Mouse (Mus musculus) neutrophil, adult 59 days (primary cell): ENCODE data around the gene Krt33a. TPM values are rescaled to one million over a fixed set of nuclear protein-coding genes. Genes with fewer than 3 reads are reported as not detected.

Source experiments
- total RNA-seq, 2 experiments: library from RNA; stranded (reverse); gene quantifications; 1 replicate in 1 of 2; 2 replicates in 1 of 2; pipeline ENCODE4 v1.2.4; 2023

Gene Krt33a
- not detected for total RNA-seq

DNA sequence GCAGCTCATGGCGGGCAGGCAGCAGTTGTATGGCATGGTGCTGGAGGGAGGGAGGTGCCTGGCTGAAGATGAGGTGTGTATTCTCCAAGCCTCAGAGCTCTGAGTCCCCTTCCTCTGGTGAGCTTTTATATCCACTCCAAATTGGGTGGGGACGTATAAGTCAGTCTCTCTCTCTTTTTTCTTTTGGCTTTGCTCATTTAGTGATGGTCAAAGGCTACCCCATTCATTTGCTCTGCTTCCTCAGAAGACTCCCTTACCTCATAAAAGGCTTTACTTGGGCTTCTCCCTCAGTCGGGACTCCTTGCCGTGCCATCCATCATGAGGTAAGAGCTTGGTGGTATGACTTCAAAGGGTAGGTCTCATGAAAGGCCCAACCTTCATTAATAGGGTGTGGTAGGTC is at the start of gene Krt33a:
TSS of gene Krt33a (minus strand) at position 101 of the 400 bp plus-strand sequence.

DNA sequence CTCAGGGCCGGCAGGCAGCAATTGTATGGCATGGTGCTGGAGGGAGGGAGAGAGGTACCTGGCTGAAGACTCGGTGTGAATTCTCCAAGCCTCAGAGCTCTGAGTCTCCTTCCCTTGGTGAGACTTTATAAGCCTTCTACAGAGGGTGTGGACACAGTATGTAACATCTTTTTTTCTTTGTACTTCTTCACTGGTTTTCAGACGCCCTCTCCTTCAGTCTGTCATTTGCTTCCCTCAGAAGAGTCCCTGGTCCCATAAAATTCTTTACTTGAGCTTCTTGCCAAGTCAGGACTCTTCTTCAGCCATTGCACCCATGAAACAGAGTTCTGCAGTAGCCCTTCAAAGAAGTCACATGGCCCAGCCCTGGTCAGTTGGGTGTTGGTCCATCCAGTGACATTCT is 34.4 kb upstream of the Krt33a start, which contains the start of gene Krt31:
TSS of gene Krt31 (minus strand) at position 101 of the 400 bp plus-strand sequence.

DNA sequence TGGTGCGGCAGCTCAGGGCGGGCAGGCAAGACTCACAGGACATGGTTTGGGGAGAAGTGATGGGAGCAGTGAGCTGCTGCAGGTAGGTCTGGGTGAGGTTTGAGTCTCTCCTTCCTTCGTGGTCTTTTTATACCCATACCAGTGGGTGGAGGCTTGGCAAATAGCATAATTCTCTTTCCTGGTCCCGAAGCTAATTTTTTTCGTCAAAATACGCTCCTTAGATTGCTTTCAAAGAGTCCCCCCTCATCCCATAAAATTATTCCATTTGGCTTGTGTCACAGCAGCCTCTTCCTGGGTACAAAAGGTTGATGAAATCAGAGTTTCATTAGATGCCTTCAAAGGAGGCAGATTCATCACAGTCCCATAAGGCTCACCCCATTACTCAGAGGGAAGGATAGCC is 25.4 kb upstream of the Krt33a start, which contains the start of gene Krt34:
TSS of gene Krt34 (minus strand) at position 101 of the 400 bp plus-strand sequence.

DNA sequence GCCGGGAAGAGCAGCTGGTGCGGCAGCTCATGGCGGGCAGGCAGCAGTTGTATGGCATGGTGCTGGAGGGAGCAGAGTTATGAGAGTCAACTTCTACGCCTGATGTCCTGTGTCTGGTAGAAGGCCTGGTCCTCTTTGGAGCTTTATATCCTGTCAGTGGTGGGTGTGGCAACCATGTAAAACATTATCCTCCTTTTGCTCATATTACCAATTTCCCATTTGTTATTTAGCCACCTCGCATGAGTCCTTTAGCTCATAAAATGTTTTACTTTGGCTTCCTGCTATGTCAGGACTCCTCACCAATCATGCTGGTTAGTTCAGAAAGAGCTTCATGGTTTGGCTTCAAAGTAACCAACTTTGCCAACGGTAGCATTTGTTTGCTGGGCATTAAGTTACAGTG is 13.8 kb upstream of the Krt33a start, which contains the start of gene Krt33b:
TSS of gene Krt33b (minus strand) at position 101 of the 400 bp plus-strand sequence.

DNA sequence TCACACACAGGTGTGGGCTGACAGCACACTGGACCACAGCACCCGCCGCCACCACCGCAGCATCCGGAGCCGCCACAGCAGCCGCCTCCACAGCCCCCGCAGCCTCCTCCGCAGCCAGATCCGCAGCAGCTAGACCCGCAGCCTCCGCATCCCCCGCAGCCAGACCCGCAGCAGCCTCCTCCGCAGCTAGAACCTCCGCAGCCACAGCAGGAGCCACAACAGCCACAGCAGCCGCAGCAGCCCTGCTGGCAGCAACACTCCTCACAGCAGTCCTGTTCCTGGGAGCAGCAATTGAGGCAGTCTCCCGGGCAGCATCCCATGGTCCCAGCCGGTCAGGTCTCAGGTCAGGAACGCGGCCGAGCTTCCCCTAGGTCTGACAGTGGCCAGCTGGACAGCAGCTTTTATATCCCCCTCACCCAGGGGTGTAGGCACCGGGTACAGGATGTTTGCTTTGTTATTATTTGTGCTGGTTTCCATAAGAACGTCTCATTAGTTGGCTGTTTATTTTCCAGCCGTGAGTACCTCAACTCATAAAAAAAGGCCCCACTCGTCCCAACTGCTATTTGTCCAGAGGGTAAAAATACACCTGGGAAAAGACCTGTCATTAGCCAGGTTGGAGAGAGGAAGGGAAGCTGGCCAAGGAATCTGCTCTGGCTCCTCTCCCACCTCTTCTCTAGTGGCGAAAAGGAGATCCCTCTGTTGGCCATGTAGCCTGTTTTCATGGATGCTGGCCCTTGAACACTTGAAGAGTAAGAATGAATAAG is 22.2 kb downstream of the Krt33a start, which contains the start of gene Krtap17-1:
TSS of gene Krtap17-1 (minus strand) at position 375 of the 764 bp plus-strand sequence.

DNA sequence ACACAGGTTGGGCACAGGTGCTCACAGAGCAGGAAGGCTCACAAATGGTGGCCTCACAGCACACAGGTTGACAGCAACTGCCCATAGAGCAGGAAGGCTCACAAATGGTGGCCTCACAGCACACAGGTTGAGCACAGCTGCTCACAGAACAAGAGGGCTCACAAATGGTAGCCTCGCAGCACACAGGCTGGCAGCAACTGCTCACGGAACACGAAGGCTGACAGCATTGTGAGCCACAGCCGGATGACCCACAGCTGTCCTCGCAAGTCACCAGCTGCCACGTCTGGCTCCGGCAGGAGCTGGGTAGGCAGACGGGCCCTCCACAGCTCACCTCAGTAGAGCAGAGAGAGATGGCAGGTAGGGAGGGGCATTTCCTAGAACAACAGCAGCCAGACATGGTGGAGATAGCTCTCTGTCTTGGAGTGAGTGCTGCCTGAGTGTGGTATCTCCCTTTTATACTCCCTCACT is 29.8 kb downstream of the Krt33a start, which contains the start of gene Krtap16-1:
TSS of gene Krtap16-1 (minus strand) at position 418 of the 468 bp plus-strand sequence.

DNA sequence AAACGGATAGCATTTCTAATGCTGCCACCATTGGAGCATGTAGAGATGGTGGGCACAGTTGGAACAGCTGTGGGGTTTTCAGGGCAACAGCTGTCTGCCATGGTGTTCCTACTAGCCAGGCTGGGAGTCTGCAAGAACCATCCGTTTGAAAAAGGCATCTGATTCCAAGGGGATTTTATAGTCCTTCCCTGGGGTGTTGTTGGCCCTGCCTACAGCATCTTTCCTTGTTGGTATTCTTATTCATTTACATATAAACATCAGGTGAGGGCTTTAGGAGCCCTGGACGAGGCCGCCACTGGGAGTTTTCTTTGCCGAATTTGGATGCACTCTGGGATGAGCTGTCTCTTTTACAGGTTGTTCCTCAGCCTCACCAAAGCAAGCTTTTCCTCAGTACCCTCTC is 37.1 kb downstream of the Krt33a start, which contains the start of gene Krtap29-1:
TSS of gene Krtap29-1 (minus strand) at position 101 of the 400 bp plus-strand sequence.

Other genes starting within 250 kb of the Krt33a start
- not detected for gene Gm11595, start 243.3 kb downstream of the Krt33a start, total RNA-seq
- not detected for gene Krtap4-8, start 235.5 kb downstream of the Krt33a start, total RNA-seq
- not detected for gene Krtap4-9, start 231.0 kb downstream of the Krt33a start, total RNA-seq
- not detected for gene Gm11596, start 222.7 kb downstream of the Krt33a start, total RNA-seq
- gene Gm11569, start 217.3 kb downstream of the Krt33a start, total RNA-seq: not detected
- gene Gm11554, start 211.8 kb downstream of the Krt33a start, total RNA-seq: not detected
- gene Krtap4-13, start 206.3 kb downstream of the Krt33a start, total RNA-seq: not detected
- not detected for gene Gm11564, start 200.5 kb downstream of the Krt33a start, total RNA-seq
- gene 2300003K06Rik, start 178.1 kb downstream of the Krt33a start, total RNA-seq: not detected
- gene Krtap4-16, start 164.6 kb downstream of the Krt33a start, total RNA-seq: not detected
- not detected for gene Gm11568, start 158.3 kb downstream of the Krt33a start, total RNA-seq
- not detected for gene Gm11559, start 151.7 kb downstream of the Krt33a start, total RNA-seq
- gene Krtap9-1, start 142.8 kb downstream of the Krt33a start, total RNA-seq: not detected
- not detected for gene Gm11567, start 137.0 kb downstream of the Krt33a start, total RNA-seq
- not detected for gene Krtap31-1, start 108.3 kb downstream of the Krt33a start, total RNA-seq
- gene Gm11565, start 101.5 kb downstream of the Krt33a start, total RNA-seq: not detected
- not detected for gene Krtap31-2, start 79.9 kb downstream of the Krt33a start, total RNA-seq
- gene Krtap9-5, start 67.7 kb downstream of the Krt33a start, total RNA-seq: not detected
- gene Krtap29-1, start 37.2 kb downstream of the Krt33a start, total RNA-seq: not detected
- not detected for gene Krtap16-1, start 29.6 kb downstream of the Krt33a start, total RNA-seq
- not detected for gene Krtap17-1, start 22.2 kb downstream of the Krt33a start, total RNA-seq
- not detected for gene Krt33b, start 13.7 kb upstream of the Krt33a start, total RNA-seq
- not detected for gene Krt34, start 25.3 kb upstream of the Krt33a start, total RNA-seq
- gene Krt31, start 34.3 kb upstream of the Krt33a start, total RNA-seq: not detected
- gene Krt32, start 72.0 kb upstream of the Krt33a start, total RNA-seq: not detected
- gene Krt35, start 80.0 kb upstream of the Krt33a start, total RNA-seq: not detected
- not detected for gene Krt36, start 89.4 kb upstream of the Krt33a start, total RNA-seq
- not detected for gene Krt13, start 105.4 kb upstream of the Krt33a start, total RNA-seq
- not detected for gene Krt15, start 119.7 kb upstream of the Krt33a start, total RNA-seq
- not detected for gene Krt19, start 132.5 kb upstream of the Krt33a start, total RNA-seq
- gene Krt9, start 177.0 kb upstream of the Krt33a start, total RNA-seq: not detected
- not detected for gene Krt14, start 191.3 kb upstream of the Krt33a start, total RNA-seq
- not detected for gene Krt16, start 232.7 kb upstream of the Krt33a start, total RNA-seq
- gene Krt17, start 244.8 kb upstream of the Krt33a start, total RNA-seq: not detected